In genomic region chr11:35136625-35137024, GRCm38 (mm10) we compare ENCODE assay signal across 29 mouse cellular contexts. TPM values are rescaled to one million over a fixed set of nuclear protein-coding genes. Genes with fewer than 3 reads are reported as not detected.
DNase-seq lines count a peak whose midpoint lies in the region; ATAC-seq and TF ChIP-seq lines count a peak whose summit lies in the region.
"Had no signal": no experiment of that assay in that cellular context is flagged by ENCODE, and none has a peak within 500 bp of the region (broad histone marks: within the 10 kb centered on the region; RNA-seq: fewer than 3 reads in every experiment).

No protein-coding gene starts in this region.

- TF ChIP-seq CTCF in layer of hippocampus, adult 2 months (conservative IDR thresholded peaks at IDR 0.05): no peak

- no peak overlapping the region for H3K9ac ChIP-seq in embryonic facial prominence, embryonic 13.5 days
- no peak overlapping the region for H3K9ac ChIP-seq in lung, embryonic 16.5 days (ENCODE audit: low read length)
- H3K9ac ChIP-seq: hindbrain, embryonic 13.5 days; limb, embryonic 13.5 days; midbrain, embryonic 12.5 days; neural tube, embryonic 12.5 days had no signal

- WGBS in embryonic facial prominence, embryonic 13.5 days: 81% methylated on average over 9 of the region's 9 CpGs
- whole genome bisulfite sequencing in embryonic facial prominence, embryonic 10.5 days: 90% methylated on average over 9 of the region's 9 CpGs
- WGBS in lung, embryonic 16.5 days: 61% methylated on average over 9 of the region's 9 CpGs

- H3K27ac ChIP-seq in embryonic facial prominence, embryonic 13.5 days: peak overlapping the region; percentile 29; the same call in 1 of the 2 replicates
- no peak overlapping the region for H3K27ac ChIP-seq in embryonic facial prominence, embryonic 10.5 days (replicated peaks)
- H3K27ac ChIP-seq in layer of hippocampus, adult 2 months: peak overlapping the region; percentile 82
- H3K27ac ChIP-seq in lung, embryonic 16.5 days (ENCODE audit: low read length): peak overlapping the region; percentile 65
- H3K27ac ChIP-seq: hindbrain, embryonic 13.5 days; limb, embryonic 13.5 days; midbrain, embryonic 12.5 days; neural tube, embryonic 12.5 days had no signal

- H3K36me3 ChIP-seq in embryonic facial prominence, embryonic 13.5 days: no peaks in the 10 kb centered on the region
- H3K36me3 ChIP-seq in embryonic facial prominence, embryonic 10.5 days (replicated peaks): no peaks in the 10 kb centered on the region
- no peaks in the 10 kb centered on the region for H3K36me3 ChIP-seq in lung, embryonic 16.5 days (ENCODE audit: control insufficient read depth, insufficient read depth, low read length)
- H3K36me3 ChIP-seq: G1E; hindbrain, embryonic 13.5 days; limb, embryonic 13.5 days; midbrain, embryonic 12.5 days; neural tube, embryonic 12.5 days had no signal

- peaks cover 23% of the 10 kb centered on the region for H3K4me1 ChIP-seq in embryonic facial prominence, embryonic 13.5 days
- H3K4me1 ChIP-seq in embryonic facial prominence, embryonic 10.5 days: 0 out of 2 replicates have a peak, but pooled peaks cover 3% of the 10 kb centered on the region
- H3K4me1 ChIP-seq in lung, embryonic 16.5 days (replicated peaks; ENCODE audit: control insufficient read depth, insufficient read depth, low read length): 0 out of 2 replicates have a peak, but pooled peaks cover 3% of the 10 kb centered on the region
- H3K4me1 ChIP-seq: hindbrain, embryonic 13.5 days; megakaryocyte, embryonic 14.5 days; midbrain, embryonic 12.5 days; neural tube, embryonic 12.5 days had no signal

- DNase-seq in embryonic facial prominence, embryonic 10.5 days (ENCODE audit: low spot score): no peak
- no peak for DNase-seq in layer of hippocampus, adult 2 months (ENCODE audit: low spot score in 2 of 2)
- no peak for DNase-seq in layer of hippocampus, adult 9-10 months (ENCODE audit: low spot score)
- DNase-seq in lung, postnatal 14 days: no peak
- DNase-seq in kidney, adult 9 months: no peak
- DNase-seq: adrenal gland, postnatal 36 days; cerebellum, adult 2 months; cerebellum, postnatal 14 days; heart, adult 11 months; heart, postnatal 4 days; kidney, adult 8-10 months; kidney, postnatal 10 days; right cerebral cortex, adult 18-20 months; thymus, adult 2 months; thymus, postnatal 4 days had no signal

- H3K9me3 ChIP-seq in embryonic facial prominence, embryonic 13.5 days: no peaks in the 10 kb centered on the region
- no peaks in the 10 kb centered on the region for H3K9me3 ChIP-seq in embryonic facial prominence, embryonic 10.5 days
- H3K9me3 ChIP-seq in lung, embryonic 16.5 days (ENCODE audit: control insufficient read depth, low read length): no peaks in the 10 kb centered on the region
- H3K9me3 ChIP-seq: hindbrain, embryonic 13.5 days; limb, embryonic 13.5 days; megakaryocyte, embryonic 14.5 days; midbrain, embryonic 12.5 days; neural tube, embryonic 12.5 days had no signal

- no peak overlapping the region for H3K4me2 ChIP-seq in embryonic facial prominence, embryonic 13.5 days
- no peak overlapping the region for H3K4me2 ChIP-seq in lung, embryonic 16.5 days (ENCODE audit: low read depth, low read length)
- H3K4me2 ChIP-seq: heart, embryonic 11.5 days; hindbrain, embryonic 13.5 days; limb, embryonic 13.5 days; liver, embryonic 11.5 days; midbrain, embryonic 12.5 days; neural tube, embryonic 12.5 days had no signal

- H3K27me3 ChIP-seq in embryonic facial prominence, embryonic 13.5 days: no peaks in the 10 kb centered on the region
- no peaks in the 10 kb centered on the region for H3K27me3 ChIP-seq in embryonic facial prominence, embryonic 10.5 days (replicated peaks; ENCODE audit: low read depth, poor library complexity, severe bottlenecking)
- no peaks in the 10 kb centered on the region for H3K27me3 ChIP-seq in lung, embryonic 16.5 days (ENCODE audit: control insufficient read depth, insufficient read depth, low read depth, low read length)
- H3K27me3 ChIP-seq: hindbrain, embryonic 13.5 days; limb, embryonic 13.5 days; megakaryocyte, embryonic 14.5 days; midbrain, embryonic 12.5 days; neural tube, embryonic 12.5 days had no signal

- ATAC-seq in embryonic facial prominence, embryonic 13.5 days (ENCODE audit: insufficient number of reproducible peaks, insufficient read depth, low FRiP score, low TSS enrichment, low read depth): no peak
- peak; percentile 86 for ATAC-seq in lung, embryonic 16.5 days (ENCODE audit: low read depth)
- ATAC-seq: forebrain, embryonic 14.5 days; intestine, embryonic 16.5 days; Patski had no signal

- H3K4me3 ChIP-seq in embryonic facial prominence, embryonic 13.5 days: no peak overlapping the region
- no peak overlapping the region for H3K4me3 ChIP-seq in embryonic facial prominence, embryonic 10.5 days
- no peak overlapping the region for H3K4me3 ChIP-seq in layer of hippocampus, adult 2 months
- no peak overlapping the region for H3K4me3 ChIP-seq in lung, embryonic 16.5 days (ENCODE audit: low read length)
- H3K4me3 ChIP-seq: hindbrain, embryonic 13.5 days; limb, embryonic 13.5 days; megakaryocyte, embryonic 14.5 days; midbrain, embryonic 12.5 days; myocyte; neural tube, embryonic 12.5 days had no signal

RNA-seq across cellular contexts. Expression of gene Slit3, which starts 15.6 kb away (rescaled TPM):
- polyA plus RNA-seq in embryonic facial prominence, embryonic 13.5 days (2015; fragmentation: Nextera tagmentation; extraction: Ambion mirVana): 28.0 and 37.4 TPM in 2 replicates
- polyA plus RNA-seq in embryonic facial prominence, embryonic 10.5 days (2016; fragmentation: Nextera tagmentation; extraction: Ambion mirVana): 12.6 and 23.6 TPM in 2 replicates
- total RNA-seq in layer of hippocampus, adult 2 months (2021): 100 to 1,000 TPM in 1 of 2 experiments, 10 to 100 TPM in 1; 98.9 to 106 TPM
- 9.1 and 9.2 TPM in 2 replicates for polyA plus RNA-seq in lung, embryonic 16.5 days (2015; fragmentation: Nextera tagmentation; extraction: Ambion mirVana)
- polyA plus RNA-seq: G1E, myocyte had no signal
